Mouse (Mus musculus) liver, embryonic 16.5 days (tissue): ENCODE measurements around the gene Ostc. TPM values are rescaled to one million over a fixed set of nuclear protein-coding genes. Genes with fewer than 3 reads are reported as not detected.
A peak's percentile ranks its signal among the peaks of the same experiment; 100 is the strongest.

Experiments used
- ATAC-seq: fragments of 200-750 bp; cut with Nextera tagmentation; 2 replicates; pipeline ENCODE4 v1.8.0; 2017; ENCODE audit warnings: low read depth, mild to moderate bottlenecking, moderate number of reproducible peaks, moderate library complexity
- H3K27ac ChIP-seq: fragments of 300-500 bp; sonication (generic); 2 replicates; pipeline ENCODE4 v1.5.1; 2014; ENCODE audit warnings: mild to moderate bottlenecking, low read length
- H3K27me3 ChIP-seq: fragments of 300-500 bp; sonication (generic); 2 replicates; pipeline ENCODE4 v1.6.1; 2014; ENCODE audit warnings: low read depth, low read length, mixed read lengths; ENCODE audit not compliant: control insufficient read depth, insufficient read depth
- H3K36me3 ChIP-seq: fragments of 300-500 bp; sonication (generic); 2 replicates; pipeline ENCODE4 v1.6.1; 2014; ENCODE audit warnings: mild to moderate bottlenecking; ENCODE audit not compliant: control insufficient read depth, insufficient read depth
- H3K4me1 ChIP-seq: fragments of 300-500 bp; sonication (generic); 2 replicates; pipeline ENCODE4 v1.6.1; 2014; ENCODE audit warnings: low read depth, low read length, mixed read lengths; ENCODE audit not compliant: control insufficient read depth
- H3K4me2 ChIP-seq: fragments of 300-500 bp; sonication (generic); 2 replicates; pipeline ENCODE4 v1.6.1; 2014; ENCODE audit warnings: low read depth, low read length, mixed read lengths
- H3K4me3 ChIP-seq: fragments of 300-500 bp; sonication (generic); 2 replicates; pipeline ENCODE4 v1.5.1; 2014; ENCODE audit warnings: low read depth, mild to moderate bottlenecking, low read length
- H3K9ac ChIP-seq: fragments of 300-500 bp; sonication (generic); 2 replicates; pipeline ENCODE4 v1.6.1; 2014; ENCODE audit warnings: low read depth, low read length
- H3K9me3 ChIP-seq: fragments of 300-500 bp; sonication (generic); replicated peaks from 2 replicates; pipeline ENCODE4 v1.6.1; 2016; ENCODE audit warnings: low read length; ENCODE audit not compliant: control insufficient read depth
- WGBS: fragments of 180-500 bp; shearing (Covaris S2); extraction: QIAGEN DNeasy Blood & Tissue Kit; methylation state at CpG from one replicate; pipeline ENCODE4 v1.1.7; 2014; ENCODE audit not compliant: insufficient replicate concordance; 5-methylcytosine and 5-hydroxymethylcytosine counted together
- polyA plus RNA-seq: library from polyadenylated mRNA; unstranded; fragments of >200 nt; fragmentation: Nextera tagmentation; extraction: Ambion mirVana; gene quantifications from 2 replicates; pipeline ENCODE4 v1.2.1, GENCODE M21; 2015

The Ostc gene
- polyA plus RNA-seq, 1 experiment from 2014 or later: 224 TPM

DNA sequence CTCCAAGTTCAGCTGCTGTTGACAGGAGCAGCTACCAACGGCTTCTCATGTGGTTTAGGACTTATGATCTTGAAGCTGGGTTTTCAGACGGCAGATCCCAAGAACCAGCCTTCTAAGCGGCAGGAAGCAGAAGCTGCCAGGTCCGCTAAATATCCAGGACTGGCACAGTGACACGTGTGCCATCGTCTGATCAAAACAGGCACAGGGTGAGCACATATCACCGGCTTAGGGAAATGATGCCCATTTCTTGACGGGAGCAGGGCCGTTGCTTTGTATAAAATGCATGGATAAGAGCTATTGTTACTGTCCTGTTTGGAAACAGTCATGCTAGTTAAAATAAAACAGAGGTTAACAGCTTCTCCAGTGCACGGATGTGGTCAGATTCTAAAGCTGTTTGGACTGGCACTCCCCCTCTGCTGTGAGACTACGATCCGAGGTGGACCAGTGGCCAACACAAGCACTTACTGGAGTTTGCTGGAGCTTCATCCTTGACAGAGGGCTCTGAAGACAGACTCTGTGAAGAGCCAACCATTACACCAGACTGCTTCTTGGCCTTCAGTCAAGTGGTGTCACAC is 17.6 kb downstream of the Ostc start:
- H3K4me2 ChIP-seq: peak overlapping the region; percentile 72
- 27% methylated on average over 12 of the region's 12 CpGs for WGBS
- H3K36me3 ChIP-seq: peaks cover 13% of the 10 kb centered on the region
- ATAC-seq: peak; percentile 14
- H3K4me3 ChIP-seq: peak overlapping the region; percentile 58
- peaks cover 16% of the 10 kb centered on the region for H3K4me1 ChIP-seq
- peak overlapping the region; percentile 90 for H3K27ac ChIP-seq
- H3K27me3 ChIP-seq: no peaks in the 10 kb centered on the region
- no peaks in the 10 kb centered on the region for H3K9me3 ChIP-seq
- H3K9ac ChIP-seq: peak overlapping the region; percentile 75

DNA sequence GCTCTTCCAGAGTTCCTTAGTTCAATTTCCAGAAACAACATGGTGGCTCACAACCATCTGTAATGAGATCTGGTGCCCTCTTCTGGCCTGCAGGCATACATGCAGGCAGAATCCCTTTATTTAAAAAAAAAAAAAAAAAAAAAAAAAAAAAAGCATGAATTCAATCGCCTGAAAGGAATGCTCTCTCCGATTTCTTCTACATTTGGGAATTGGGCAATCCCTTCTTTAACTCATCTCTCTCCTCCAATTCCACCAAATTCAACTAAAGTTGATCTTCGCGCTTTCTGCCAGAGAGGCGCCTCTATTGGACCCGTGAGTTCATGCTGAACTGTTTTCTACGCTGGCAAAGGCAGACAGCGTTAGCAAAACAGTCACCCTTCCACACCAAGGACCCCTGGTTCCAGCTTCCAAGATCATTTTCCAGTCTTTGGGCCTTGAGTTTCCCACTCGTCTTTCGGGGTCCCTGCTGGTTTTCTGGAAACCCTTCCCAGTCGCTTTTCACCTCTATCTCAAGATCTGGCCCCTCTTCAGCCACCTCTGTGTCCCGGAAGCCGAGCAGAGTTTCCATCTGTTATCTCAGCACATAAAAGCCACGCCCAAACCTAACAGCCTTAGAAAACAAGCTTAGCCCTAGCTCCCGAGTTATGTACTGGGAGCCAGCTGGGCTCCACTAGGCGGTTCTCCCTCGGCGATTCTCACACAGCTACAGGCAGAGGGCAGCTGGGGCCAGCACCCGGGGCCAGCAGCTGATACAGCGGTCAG is 18.2 kb downstream of the Ostc start:
- peak overlapping the region; percentile 75 for H3K9ac ChIP-seq
- peak overlapping the region; percentile 58 for H3K4me3 ChIP-seq
- peak overlapping the region; percentile 72 for H3K4me2 ChIP-seq
- no peaks in the 10 kb centered on the region for H3K27me3 ChIP-seq
- H3K9me3 ChIP-seq: no peaks in the 10 kb centered on the region
- whole genome bisulfite sequencing: 3% methylated on average over 20 of the region's 20 CpGs
- peaks cover 10% of the 10 kb centered on the region for H3K36me3 ChIP-seq
- peak overlapping the region; percentile 90 for H3K27ac ChIP-seq
- ATAC-seq: peak; percentile 90
- H3K4me1 ChIP-seq: peaks cover 16% of the 10 kb centered on the region

DNA sequence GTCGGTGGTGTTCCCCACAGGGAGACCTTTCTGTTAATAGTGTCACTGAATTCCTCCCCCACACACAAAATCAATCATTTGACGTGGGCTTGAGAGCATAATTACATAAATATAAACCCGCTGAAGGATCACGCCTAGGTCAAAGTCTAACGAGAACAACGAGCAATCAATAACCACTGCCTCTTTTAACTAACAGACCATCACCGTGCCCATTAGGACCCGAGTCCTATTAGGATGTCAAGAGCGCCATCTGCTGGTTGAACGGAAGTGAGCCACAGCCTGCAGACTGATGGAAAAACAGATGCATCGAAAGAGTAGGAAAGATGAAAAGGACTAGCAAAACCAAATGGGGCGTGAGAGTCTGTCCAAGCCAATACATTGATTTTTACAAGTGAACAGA is 19.6 kb downstream of the Ostc start:
- Histone ChIP-seq H3K27me3 (no peaks in the 10 kb centered on the region), H3K4me1 (peaks cover 16% of the 10 kb centered on the region), H3K27ac (no peak overlapping the region), H3K9ac (no peak overlapping the region), H3K9me3 (no peaks in the 10 kb centered on the region), H3K4me3 (no peak overlapping the region), H3K36me3 (peaks cover under 1% of the 10 kb centered on the region), H3K4me2 (no peak overlapping the region)
- WGBS: 18% methylated on average over 12 of the region's 12 CpGs
- ATAC-seq: peak; percentile 19; the same call in 1 of the 2 replicates

DNA sequence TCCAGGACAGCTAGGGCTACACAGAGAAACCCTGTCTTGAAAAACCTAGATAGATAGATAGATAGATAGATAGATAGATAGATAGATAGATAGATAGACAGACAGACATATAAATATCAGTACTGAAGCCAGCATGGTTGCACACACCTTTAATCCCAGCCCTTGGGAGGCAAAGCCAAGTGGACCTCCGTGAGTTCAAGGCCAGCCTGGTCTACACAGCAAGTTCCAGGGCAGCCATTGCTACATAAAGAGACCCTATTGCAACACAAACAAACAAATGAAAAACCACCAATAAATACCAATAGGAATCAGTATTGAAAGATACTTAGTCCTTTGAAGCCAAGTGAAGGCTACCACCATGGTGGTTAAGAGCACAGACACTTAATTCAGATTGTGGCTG is 22.2 kb downstream of the Ostc start:
- no peaks in the 10 kb centered on the region for H3K27me3 ChIP-seq
- WGBS: 67% methylated on average over 1 of the region's 1 CpGs
- H3K9ac ChIP-seq: no peak overlapping the region
- no peak overlapping the region for H3K27ac ChIP-seq
- H3K4me1 ChIP-seq: peaks cover 13% of the 10 kb centered on the region
- H3K9me3 ChIP-seq: no peaks in the 10 kb centered on the region
- H3K4me2 ChIP-seq: no peak overlapping the region
- no peaks in the 10 kb centered on the region for H3K36me3 ChIP-seq
- no peak overlapping the region for H3K4me3 ChIP-seq
- ATAC-seq: no peak

DNA sequence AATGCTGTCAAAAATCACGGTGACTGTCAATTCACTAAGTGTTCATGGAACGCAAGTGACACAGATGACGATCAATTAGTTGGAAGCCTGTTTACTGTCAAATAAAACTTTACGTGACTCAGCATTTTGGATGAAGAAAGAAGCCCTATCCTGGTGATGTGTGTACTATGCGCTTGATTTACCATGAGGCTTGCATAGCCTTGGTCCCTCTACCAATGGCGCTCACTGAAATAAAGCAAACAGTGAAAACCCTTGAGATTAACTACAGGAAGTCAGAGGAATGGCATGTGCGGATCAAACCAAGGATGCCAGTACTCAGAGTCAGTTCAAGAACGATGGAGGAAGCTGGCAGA is 24.3 kb downstream of the Ostc start:
- ATAC-seq: no peak
- Histone ChIP-seq H3K4me3 (no peak overlapping the region), H3K27ac (no peak overlapping the region), H3K9ac (no peak overlapping the region), H3K4me2 (no peak overlapping the region), H3K27me3 (no peaks in the 10 kb centered on the region), H3K36me3 (no peaks in the 10 kb centered on the region), H3K4me1 (no peaks in the 10 kb centered on the region), H3K9me3 (no peaks in the 10 kb centered on the region)
- WGBS: 67% methylated on average over 8 of the region's 8 CpGs

DNA sequence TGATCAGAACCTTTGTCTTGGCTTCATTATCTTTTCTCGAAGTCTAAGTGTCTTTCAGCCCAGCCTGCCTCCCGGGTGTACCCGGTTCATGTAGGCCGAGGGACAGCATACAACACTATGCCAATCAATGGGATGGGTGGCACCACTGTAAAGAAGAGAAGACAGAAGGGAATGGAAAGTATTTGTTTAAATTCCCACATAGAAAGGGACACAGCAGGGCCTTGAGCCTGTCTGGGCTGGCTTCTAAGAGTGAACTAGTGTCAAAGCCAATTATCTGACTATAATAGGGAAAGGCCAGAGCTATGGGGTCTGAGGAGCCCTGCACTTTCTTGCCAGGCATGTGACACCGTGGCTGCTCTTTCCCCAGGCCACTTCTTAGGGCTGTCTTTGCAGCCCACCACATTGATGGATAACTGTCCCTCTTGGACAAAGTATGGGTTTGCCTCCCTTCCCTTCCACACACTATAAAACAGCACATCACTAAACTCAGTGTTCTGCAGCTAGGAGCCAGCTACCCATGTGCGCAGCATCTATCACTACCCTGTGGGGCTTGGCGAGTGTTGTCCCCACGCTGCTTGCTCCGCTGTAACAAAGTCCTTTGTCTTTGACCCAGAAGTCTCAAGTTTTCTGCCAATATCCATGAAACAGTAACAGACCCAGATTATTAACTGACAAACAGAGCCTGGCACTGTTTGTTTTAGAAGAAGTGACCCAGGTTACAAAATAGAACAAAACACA is 24.8 kb downstream of the Ostc start:
- Histone ChIP-seq H3K36me3 (no peaks in the 10 kb centered on the region), H3K27me3 (no peaks in the 10 kb centered on the region), H3K9ac (no peak overlapping the region), H3K4me3 (no peak overlapping the region), H3K27ac (no peak overlapping the region), H3K4me1 (no peaks in the 10 kb centered on the region), H3K9me3 (no peaks in the 10 kb centered on the region), H3K4me2 (no peak overlapping the region)
- no peak for ATAC-seq
- WGBS: 72% methylated on average over 9 of the region's 9 CpGs

DNA sequence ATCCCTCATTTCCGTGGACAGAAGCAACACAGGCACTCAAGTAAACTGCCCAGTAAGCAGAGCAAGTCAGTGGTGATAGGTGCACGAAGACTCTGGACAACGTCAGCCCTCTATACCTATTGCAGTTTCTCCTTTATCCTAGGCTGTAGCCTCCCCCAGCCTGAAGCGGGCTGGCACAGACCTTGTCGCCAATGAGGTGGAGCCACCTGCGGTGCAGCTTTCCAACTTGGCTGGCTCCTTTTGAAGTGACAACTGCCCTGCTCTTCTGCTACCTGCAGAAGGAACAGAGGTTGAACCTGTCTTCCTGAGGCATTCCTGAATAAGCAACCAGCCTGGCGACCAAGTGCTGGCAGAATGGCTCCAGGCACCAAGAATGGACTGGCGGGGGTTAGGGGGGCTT is 25.4 kb downstream of the Ostc start:
- H3K27ac ChIP-seq: no peak overlapping the region
- no peaks in the 10 kb centered on the region for H3K36me3 ChIP-seq
- no peaks in the 10 kb centered on the region for H3K4me1 ChIP-seq
- no peak overlapping the region for H3K9ac ChIP-seq
- ATAC-seq: no peak
- no peak overlapping the region for H3K4me3 ChIP-seq
- H3K4me2 ChIP-seq: no peak overlapping the region
- no peaks in the 10 kb centered on the region for H3K9me3 ChIP-seq
- 64% methylated on average over 8 of the region's 8 CpGs for WGBS
- H3K27me3 ChIP-seq: no peaks in the 10 kb centered on the region

DNA sequence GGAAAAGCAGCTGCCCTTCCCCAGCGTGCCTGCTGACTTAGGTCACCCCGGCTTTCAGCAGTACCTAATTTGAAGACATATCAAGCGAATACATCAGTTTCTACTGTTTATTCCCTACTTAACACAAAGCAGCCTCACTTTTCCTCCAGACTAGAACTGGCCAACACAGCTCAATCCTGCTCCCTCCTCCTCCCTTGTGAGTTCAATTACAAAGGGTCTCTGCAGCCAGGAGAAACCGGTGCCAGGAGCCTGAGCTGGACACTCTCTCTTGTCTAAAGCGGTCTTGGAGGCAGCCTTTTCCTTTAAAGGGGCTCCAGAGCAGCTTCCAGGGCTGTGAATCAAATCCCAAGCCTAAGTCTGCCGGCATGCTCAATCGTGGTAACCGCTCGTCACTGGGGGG is 27.1 kb downstream of the Ostc start:
- H3K36me3 ChIP-seq: no peaks in the 10 kb centered on the region
- no peaks in the 10 kb centered on the region for H3K9me3 ChIP-seq
- H3K27me3 ChIP-seq: no peaks in the 10 kb centered on the region
- no peak overlapping the region for H3K4me2 ChIP-seq
- H3K9ac ChIP-seq: no peak overlapping the region
- no peak overlapping the region for H3K4me3 ChIP-seq
- no peak for ATAC-seq
- WGBS: 65% methylated on average over 9 of the region's 9 CpGs
- H3K27ac ChIP-seq: no peak overlapping the region
- no peaks in the 10 kb centered on the region for H3K4me1 ChIP-seq

DNA sequence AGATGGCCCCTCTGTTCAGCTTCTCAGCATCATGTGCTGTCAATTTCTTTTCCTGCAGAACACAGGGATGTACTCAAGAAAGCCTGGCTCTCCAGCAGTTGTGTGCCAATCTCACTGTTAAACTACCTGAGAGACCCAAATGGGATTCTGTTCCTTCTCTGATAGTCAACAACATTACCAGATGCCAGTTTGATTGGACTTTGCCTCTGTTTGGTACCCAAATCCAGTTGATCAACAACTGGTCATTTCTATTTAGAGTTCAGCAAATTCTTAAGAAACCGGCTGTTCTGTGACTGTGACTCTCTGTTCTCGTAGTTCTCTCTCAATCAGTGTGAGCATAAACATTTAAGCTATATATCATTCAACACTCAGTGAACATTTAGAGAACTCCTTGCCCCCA is 28.0 kb downstream of the Ostc start:
- H3K9me3 ChIP-seq: no peaks in the 10 kb centered on the region
- H3K27me3 ChIP-seq: no peaks in the 10 kb centered on the region
- H3K9ac ChIP-seq: no peak overlapping the region
- H3K27ac ChIP-seq: no peak overlapping the region
- H3K4me1 ChIP-seq: no peaks in the 10 kb centered on the region
- ATAC-seq: no peak
- H3K36me3 ChIP-seq: no peaks in the 10 kb centered on the region
- 61% methylated on average over 2 of the region's 2 CpGs for WGBS
- H3K4me3 ChIP-seq: no peak overlapping the region
- no peak overlapping the region for H3K4me2 ChIP-seq
